Mouse (Mus musculus) 416B (cell line): Measurements from ENCODE around the gene Rrp12.
"Not testable (repeated sequence)": the region's sequence is repeated elsewhere in the genome, so short reads cannot be mapped to it uniquely, and the experiment has no call there.

Experiments
- DNase-seq: peaks from one replicate; pipeline ENCODE4 v3.0.0; 2011; ENCODE audit warnings: low read depth

Gene Rrp12

DNA sequence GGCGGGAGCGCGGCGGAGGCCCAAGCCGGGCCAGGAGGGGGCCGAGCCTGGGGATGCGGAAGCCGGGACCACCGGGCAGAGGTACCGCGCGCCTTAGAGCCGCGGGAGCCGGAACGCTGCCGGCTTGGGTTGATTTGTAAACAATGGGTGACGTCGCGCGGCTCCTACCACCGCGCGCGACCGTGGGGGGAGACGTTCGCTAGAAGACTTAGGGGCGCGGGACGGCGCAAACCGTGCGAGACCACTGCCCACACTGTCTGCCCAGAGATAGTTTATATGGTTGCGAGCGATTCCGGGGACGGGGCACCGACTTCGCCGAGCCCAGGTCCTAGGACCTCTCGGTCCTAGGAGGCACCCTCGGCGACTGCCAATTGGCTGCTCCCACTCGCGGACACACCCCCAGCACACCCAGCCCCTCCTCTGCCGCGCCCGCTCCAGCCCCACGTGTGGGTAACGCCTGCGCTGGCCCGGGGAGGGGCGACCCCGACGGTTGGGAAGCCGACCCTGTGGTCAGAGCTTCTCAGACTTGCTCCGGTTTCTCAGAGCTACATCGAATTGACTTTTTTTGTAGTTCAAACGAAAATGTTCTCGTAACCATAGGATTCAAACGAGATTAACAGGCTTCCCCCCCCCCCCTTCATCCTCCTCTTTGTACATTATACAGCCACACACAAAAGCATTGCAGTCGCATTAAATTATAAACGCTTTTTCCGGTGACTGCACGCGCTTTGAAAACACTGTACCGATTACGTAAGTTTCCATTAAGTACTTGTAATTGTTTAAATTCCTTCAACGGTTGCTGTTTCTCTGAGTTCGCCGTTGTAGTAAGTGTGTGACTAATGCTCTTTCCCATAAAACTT, 47.8 kb downstream of the Rrp12 start, which contains the start of gene Frat2:
TSS of gene Frat2 (minus strand) at position 141 of the 860 bp plus-strand sequence.
- peak; percentile 96 for DNase-seq

DNA sequence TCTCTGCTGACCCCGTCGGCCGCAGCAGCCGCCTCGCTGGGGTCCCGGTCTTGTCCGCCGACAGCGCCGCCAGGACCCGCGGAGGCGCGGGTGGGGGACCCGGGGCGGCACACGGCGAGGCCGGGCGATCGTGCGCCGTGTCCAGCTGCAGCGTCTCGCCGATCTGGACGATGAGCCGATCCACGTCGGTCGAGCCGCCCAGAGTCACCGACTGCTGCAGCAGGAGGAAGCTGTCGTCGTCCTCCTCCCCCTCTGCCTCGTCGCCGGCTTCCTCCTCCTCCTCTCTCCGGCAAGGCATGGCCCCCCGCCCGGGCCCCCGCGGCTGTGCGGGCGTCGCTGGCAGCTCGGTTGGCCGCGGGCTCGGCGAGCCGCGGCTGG, 48.4 kb downstream of the Rrp12 start:
- DNase-seq, result not testable (repeated sequence)

- DNase-seq, result peak; percentile 41
These were observed 48.8 kb downstream of the Rrp12 start for GRCm38 (mm10) chr19:41847091-41847581.

DNA sequence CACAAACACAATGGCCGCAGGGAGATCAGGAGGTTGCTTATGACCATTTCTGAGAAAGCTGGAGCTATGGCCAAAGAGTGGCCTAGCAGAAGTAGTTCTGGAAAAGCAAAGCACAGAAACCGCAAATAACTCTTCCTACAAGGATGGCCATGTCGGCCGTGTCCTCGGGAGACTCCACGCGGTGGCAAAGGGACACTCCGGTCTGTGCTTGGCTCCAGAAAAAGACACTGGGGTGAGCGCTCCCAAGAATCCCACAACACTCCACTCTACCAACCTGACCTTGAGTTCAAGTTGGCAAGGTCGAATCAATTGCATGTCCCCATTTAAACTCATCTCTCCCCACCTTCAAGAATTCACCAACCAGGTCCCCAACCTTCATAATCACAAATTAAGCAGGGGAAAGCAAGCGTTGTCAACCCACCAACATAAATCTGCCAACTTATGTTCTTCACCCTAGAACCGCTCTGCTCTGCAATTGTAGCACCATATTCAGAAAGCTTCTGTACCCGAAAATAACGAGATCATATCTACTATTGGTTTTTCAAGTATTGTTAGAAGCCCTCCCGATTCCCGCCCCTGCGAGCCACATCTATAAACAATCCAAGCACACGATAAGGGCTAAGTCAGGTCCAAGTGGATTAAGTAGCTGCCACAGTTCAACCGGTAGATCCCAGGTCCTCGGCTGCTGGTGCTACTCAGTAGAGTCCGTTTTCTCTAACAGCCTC, 49.4 kb downstream of the Rrp12 start:
- peak; percentile 36 for DNase-seq

DNA sequence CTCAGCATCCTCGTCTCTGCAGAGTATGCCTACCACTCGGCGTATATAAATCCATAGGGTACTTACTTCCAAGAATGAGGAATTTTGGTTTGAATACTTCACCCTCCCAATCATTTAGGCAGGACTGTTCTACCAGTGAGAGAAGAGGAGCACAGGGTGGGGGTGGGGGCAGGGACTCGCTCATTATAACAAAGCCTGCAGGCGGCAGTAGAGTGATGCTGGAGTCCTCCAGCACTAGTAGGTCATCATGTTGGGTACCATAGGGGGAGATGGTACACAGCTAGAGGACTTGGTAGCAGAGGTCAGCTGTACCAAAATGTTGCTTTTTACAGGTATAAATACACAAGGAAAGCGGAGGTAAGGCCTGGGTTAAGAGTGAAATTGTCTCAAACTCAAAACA, 51.6 kb downstream of the Rrp12 start:
- DNase-seq, result peak; percentile 40

- peak; percentile 54 for DNase-seq
These were observed 53.3 kb downstream of the Rrp12 start for GRCm38 (mm10) chr19:41842706-41843105.

DNA sequence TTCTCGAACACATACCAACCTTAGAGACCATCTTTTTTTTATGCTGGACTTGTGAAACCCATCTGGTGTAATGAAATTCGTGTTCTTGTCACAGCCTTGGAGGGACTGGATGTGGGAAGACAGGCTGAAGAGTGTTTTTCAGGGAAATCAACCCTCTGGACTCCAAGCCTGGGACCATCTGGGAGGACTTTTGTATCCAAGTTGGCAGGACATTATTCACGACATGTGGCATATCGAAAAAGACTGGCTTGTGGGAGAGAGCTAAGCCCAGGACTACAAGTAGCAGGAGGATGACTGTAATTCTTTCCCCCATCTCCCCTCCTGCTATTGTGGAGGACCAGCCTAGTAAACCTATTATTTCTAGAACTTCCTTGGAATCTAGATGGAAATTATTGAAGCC, 53.8 kb downstream of the Rrp12 start:
- no peak for DNase-seq

GRCm38 (mm10) chr19:41841105-41841750, 54.7 kb downstream of the Rrp12 start:
- no peak for DNase-seq

GRCm38 (mm10) chr19:41839685-41840084, 56.3 kb downstream of the Rrp12 start:
- no peak for DNase-seq

DNA sequence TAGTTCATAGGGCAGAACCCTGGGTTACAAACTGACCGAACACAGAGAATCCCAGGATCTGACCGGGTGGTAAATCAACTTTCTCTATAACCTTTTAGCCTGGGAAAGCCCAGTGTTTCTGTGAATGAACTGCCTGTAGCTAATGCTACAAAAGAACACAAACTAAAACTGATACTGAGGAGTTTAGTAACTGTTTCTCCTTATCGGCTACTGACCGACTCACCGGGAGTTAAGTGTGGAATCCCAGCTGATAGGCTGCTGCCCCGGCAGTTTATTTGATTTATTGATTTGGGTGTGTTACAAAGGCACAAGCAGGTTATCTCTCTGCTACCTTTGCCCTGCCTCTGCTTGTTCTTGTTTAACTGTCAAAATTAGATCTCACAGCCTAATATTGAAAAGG, 57.2 kb downstream of the Rrp12 start:
- DNase-seq, result no peak

GRCm38 (mm10) chr19:41837917-41838261, 58.1 kb downstream of the Rrp12 start:
- peak; percentile 79 for DNase-seq

DNA sequence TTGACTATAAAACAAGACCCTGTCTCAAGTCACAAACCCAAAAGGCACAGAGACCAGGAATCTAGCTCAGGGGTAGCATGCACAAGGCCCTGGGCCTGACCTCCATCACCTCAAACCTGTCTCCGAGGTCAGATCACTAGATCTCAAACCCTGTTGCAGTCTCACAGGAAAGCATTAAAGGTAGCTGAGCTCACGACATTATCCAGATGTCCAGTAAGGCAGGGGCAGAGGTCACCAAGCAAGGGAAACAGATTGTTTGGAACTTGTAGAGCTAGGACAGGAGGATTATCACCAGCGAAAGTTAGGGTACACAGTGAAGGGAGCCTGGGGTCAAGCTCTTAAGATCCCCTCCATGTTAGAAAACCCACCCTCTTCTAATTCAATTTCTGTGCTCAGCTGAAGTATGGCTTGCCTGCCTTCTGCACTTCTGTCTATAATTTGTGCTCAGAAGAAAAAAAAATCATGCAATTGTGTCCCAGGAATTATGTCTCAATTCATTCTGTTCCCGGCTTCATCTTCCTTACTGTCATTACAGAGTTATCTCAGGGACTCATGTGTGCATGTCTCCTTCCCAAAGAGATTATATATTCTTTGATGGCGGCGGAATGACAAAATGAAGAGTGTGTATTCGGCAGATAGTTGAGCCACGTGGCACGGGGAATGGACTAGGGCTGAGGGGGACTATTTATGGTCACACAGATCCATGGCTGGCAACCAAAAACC, 58.6 kb downstream of the Rrp12 start:
- DNase-seq, result no peak

DNA sequence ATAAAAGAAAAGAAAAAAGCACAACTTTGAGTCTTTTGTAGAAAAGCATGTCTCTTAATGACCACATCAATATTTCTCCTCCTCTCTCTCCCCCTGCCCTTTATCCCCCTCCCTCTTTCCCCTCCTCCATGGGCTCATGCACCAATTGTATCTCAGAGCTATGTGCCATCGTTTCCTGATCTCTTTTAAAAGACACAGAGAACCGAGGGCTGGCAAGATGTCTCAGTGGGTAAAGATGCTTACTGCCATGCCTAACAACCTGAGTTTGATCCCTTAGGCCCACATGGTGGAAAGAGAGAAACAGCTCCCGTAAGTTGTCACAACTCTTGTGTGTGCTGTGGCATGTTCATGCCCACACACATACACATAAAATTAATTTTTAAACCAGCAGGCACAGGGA, 59.3 kb downstream of the Rrp12 start:
- no peak for DNase-seq

GRCm38 (mm10) chr19:41835816-41836215, 60.2 kb downstream of the Rrp12 start:
- peak; percentile 20 for DNase-seq

DNA sequence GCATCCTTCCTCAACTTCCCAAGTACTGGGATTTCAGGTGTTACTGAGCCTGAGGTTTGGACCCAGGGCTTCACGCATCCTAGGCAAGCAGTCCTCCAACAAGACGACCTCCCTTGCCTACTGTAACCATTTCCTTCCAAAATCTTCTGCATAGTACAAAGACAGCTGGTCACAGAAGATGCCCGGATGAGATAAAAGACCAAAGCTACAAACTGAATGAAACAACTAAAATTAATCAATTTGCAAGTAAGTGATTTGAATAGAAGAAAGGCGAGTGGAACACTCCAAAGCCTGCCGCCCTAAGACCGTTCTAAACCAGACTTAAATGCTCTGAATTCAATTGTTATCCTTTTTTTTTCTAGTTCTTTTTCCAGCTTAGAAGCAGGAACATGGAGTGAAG, 60.6 kb downstream of the Rrp12 start:
- no peak for DNase-seq

DNA sequence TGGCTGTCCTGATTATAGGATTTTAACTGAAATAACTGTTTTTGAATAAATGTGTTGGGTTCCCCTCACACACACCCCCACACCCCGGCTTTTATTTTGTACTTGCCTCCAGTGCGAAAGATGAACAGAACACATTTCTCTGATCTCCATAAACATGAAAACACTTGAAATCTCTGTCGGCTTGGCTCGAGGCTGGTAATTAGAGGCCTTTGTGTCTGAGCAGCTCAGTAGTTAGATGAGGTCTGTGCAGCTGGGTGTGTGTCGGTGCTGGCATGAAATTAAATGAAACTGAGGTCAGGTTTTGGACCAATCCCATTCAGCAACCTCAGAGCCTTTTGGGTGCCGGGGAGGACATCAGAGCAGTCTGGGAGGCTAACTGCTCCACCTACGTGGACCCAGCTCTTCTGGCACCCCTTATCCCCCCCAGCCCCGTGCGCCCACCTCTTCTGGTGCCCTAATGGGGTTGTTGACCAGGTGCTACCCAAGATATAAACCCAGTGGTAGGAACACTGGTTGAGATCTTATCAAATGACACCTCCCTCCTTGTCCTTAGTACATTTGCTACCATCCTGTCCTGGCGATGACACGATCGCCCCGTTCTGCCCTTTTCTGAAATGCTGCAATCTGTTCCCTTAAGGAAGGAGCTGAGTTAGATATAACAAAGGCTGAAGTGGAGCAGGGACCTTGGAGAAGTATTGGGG, 63.3 kb downstream of the Rrp12 start:
- DNase-seq, result no peak

GRCm38 (mm10) chr19:41831718-41832391, 64.1 kb downstream of the Rrp12 start:
- DNase-seq, result no peak

DNA sequence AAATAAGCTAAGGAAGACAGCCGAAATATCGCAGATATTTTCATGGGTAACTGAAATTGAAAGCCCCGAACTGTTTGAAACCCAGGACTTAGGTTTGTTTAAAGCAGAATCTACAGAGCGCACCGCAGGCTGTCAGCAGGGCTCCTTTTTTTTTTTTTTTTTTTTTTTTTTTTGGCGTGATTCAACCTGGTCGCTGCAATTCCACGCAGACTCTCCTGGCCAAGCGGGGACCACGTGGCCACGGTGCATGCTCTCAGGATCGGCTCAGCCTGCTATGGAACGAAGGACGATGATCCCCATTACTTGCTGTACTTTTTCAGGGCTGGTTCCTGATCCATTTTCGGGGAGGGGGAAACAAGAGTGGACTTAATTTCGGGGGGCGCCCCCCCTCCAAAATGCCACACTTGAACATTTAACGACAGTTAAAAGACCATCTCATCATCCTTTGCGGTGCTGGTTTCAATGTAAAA, 64.8 kb downstream of the Rrp12 start:
- DNase-seq, result no peak

- peak; percentile 61 for DNase-seq
These were observed 65.6 kb downstream of the Rrp12 start for GRCm38 (mm10) chr19:41830106-41831031.
